ENCODE assay signal across 26 mouse cellular contexts in the genomic region with DNA sequence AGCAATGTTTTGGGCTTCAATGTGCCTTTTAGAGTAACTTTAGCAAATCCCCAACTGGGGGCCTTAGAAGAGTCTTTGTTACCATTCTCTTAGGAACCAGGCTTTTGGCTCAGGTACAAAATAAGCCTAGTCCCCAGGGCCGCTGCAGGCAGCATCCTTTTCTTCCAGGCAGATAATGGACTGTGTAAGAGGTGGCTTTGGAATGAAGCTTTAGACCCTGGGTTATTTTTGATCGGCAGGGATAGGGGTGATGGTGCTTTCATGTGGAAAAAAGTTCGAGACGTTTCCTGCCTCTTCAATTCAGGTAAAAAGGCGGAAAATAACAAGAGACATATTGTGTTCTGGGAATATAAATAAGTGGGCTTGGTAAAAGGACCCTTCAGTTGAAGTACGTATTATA.
DNase-seq lines count a peak whose midpoint lies in the region; ATAC-seq lines count a peak whose summit lies in the region.
"Had no signal": no experiment of that assay in that cellular context is flagged by ENCODE, and none has a peak within 500 bp of the region (broad histone marks: within the 10 kb centered on the region; RNA-seq: fewer than 3 reads in every experiment).

No protein-coding gene starts in this region.

- no peaks in the 10 kb centered on the region for H3K27me3 ChIP-seq in forebrain, embryonic 14.5 days (replicated peaks; ENCODE audit: control insufficient read depth, insufficient read depth, low read length)
- H3K27me3 ChIP-seq in forebrain, embryonic 10.5 days (ENCODE audit: poor library complexity, severe bottlenecking) = no peaks in the 10 kb centered on the region
- no peaks in the 10 kb centered on the region for H3K27me3 ChIP-seq in midbrain, embryonic 16.5 days (ENCODE audit: control insufficient read depth, insufficient read depth, low read depth, low read length)
- H3K27me3 ChIP-seq in midbrain, embryonic 11.5 days (ENCODE audit: control insufficient read depth, insufficient read depth, low read length) = no peaks in the 10 kb centered on the region
- H3K27me3 ChIP-seq: CH12.LX; embryonic facial prominence, embryonic 13.5 days; embryonic facial prominence, embryonic 15.5 days; forebrain, embryonic 13.5 days; Patski had no signal

- no peak overlapping the region for H3K4me3 ChIP-seq in forebrain, embryonic 14.5 days (ENCODE audit: low read depth, low read length)
- no peak overlapping the region for H3K4me3 ChIP-seq in forebrain, embryonic 10.5 days
- no peak overlapping the region for H3K4me3 ChIP-seq in midbrain, embryonic 16.5 days (ENCODE audit: low read depth, low read length)
- no peak overlapping the region for H3K4me3 ChIP-seq in midbrain, embryonic 11.5 days (ENCODE audit: low read depth, low read length)
- H3K4me3 ChIP-seq: embryonic facial prominence, embryonic 13.5 days; embryonic facial prominence, embryonic 15.5 days; erythroblast, embryonic 14.5 days; forebrain, embryonic 13.5 days had no signal

- H3K4me2 ChIP-seq in forebrain, embryonic 14.5 days (ENCODE audit: low read length) = no peak overlapping the region
- H3K4me2 ChIP-seq in midbrain, embryonic 16.5 days (ENCODE audit: low read length) = no peak overlapping the region
- H3K4me2 ChIP-seq in midbrain, embryonic 11.5 days = no peak overlapping the region
- H3K4me2 ChIP-seq: embryonic facial prominence, embryonic 13.5 days; embryonic facial prominence, embryonic 15.5 days; forebrain, embryonic 13.5 days had no signal

- 15% methylated on average over 6 of the region's 6 CpGs for WGBS in forebrain, embryonic 14.5 days
- WGBS in forebrain, embryonic 10.5 days = 37% methylated on average over 6 of the region's 6 CpGs
- 29% methylated on average over 6 of the region's 6 CpGs for WGBS in midbrain, embryonic 16.5 days
- WGBS in midbrain, embryonic 11.5 days = 57% methylated on average over 6 of the region's 6 CpGs

- peaks cover 2% of the 10 kb centered on the region; the same call in 1 of the 2 replicates for H3K4me1 ChIP-seq in forebrain, embryonic 14.5 days (ENCODE audit: control insufficient read depth, insufficient read depth, low read length)
- peaks cover 4% of the 10 kb centered on the region; the same call in 1 of the 2 replicates for H3K4me1 ChIP-seq in forebrain, embryonic 10.5 days
- H3K4me1 ChIP-seq in midbrain, embryonic 16.5 days (ENCODE audit: control insufficient read depth, insufficient read depth, low read length) = 0 out of 2 replicates have a peak, but pooled peaks cover 2% of the 10 kb centered on the region
- no peaks in the 10 kb centered on the region for H3K4me1 ChIP-seq in midbrain, embryonic 11.5 days (ENCODE audit: control insufficient read depth, insufficient read depth, low read length)
- H3K4me1 ChIP-seq: embryonic facial prominence, embryonic 13.5 days had no signal

- no peaks in the 10 kb centered on the region for H3K9me3 ChIP-seq in forebrain, embryonic 14.5 days (replicated peaks; ENCODE audit: control insufficient read depth, low read length)
- H3K9me3 ChIP-seq in forebrain, embryonic 10.5 days = no peaks in the 10 kb centered on the region
- H3K9me3 ChIP-seq in midbrain, embryonic 16.5 days (replicated peaks; ENCODE audit: control insufficient read depth, low read length, poor library complexity, severe bottlenecking) = no peaks in the 10 kb centered on the region
- H3K9me3 ChIP-seq in midbrain, embryonic 11.5 days (ENCODE audit: control insufficient read depth, low read length) = no peaks in the 10 kb centered on the region
- H3K9me3 ChIP-seq: embryonic facial prominence, embryonic 13.5 days; embryonic facial prominence, embryonic 15.5 days; forebrain, embryonic 13.5 days; G1E had no signal

- no peak overlapping the region for H3K27ac ChIP-seq in forebrain, embryonic 14.5 days (ENCODE audit: low read depth, low read length)
- no peak overlapping the region for H3K27ac ChIP-seq in forebrain, embryonic 10.5 days
- H3K27ac ChIP-seq in midbrain, embryonic 16.5 days (ENCODE audit: low read length) = no peak overlapping the region
- no peak overlapping the region for H3K27ac ChIP-seq in midbrain, embryonic 11.5 days (ENCODE audit: low read depth, low read length)
- H3K27ac ChIP-seq: embryonic facial prominence, embryonic 13.5 days; embryonic facial prominence, embryonic 15.5 days; forebrain, embryonic 13.5 days had no signal

- no peak for ATAC-seq in forebrain, embryonic 14.5 days
- peak; percentile 69; the same call in 1 of the 2 replicates for ATAC-seq in midbrain, embryonic 16.5 days
- ATAC-seq in midbrain, embryonic 11.5 days (ENCODE audit: low FRiP score) = no peak
- ATAC-seq: activated CD4-positive, CD25-positive, alpha-beta regulatory T cell, adult 4 months; CD4-positive, CD25-positive, alpha-beta regulatory T cell, adult 4 months; forebrain, embryonic 13.5 days; Patski had no signal

- H3K36me3 ChIP-seq in forebrain, embryonic 14.5 days (ENCODE audit: control insufficient read depth, insufficient read depth, low read length) = no peaks in the 10 kb centered on the region
- no peaks in the 10 kb centered on the region for H3K36me3 ChIP-seq in forebrain, embryonic 10.5 days (replicated peaks)
- H3K36me3 ChIP-seq in midbrain, embryonic 16.5 days (ENCODE audit: control insufficient read depth, insufficient read depth, low read length) = no peaks in the 10 kb centered on the region
- no peaks in the 10 kb centered on the region for H3K36me3 ChIP-seq in midbrain, embryonic 11.5 days (ENCODE audit: control insufficient read depth, insufficient read depth, low read length)
- H3K36me3 ChIP-seq: embryonic facial prominence, embryonic 13.5 days; embryonic facial prominence, embryonic 15.5 days; G1E had no signal

- H3K9ac ChIP-seq in forebrain, embryonic 14.5 days (ENCODE audit: low read length) = no peak overlapping the region
- no peak overlapping the region for H3K9ac ChIP-seq in midbrain, embryonic 16.5 days (ENCODE audit: low read depth, low read length)
- no peak overlapping the region for H3K9ac ChIP-seq in midbrain, embryonic 11.5 days (ENCODE audit: low read length)
- H3K9ac ChIP-seq: embryonic facial prominence, embryonic 13.5 days; embryonic facial prominence, embryonic 15.5 days; forebrain, embryonic 13.5 days had no signal

- DNase-seq in forebrain, embryonic 14.5 days (ENCODE audit: low spot score) = peak; percentile 20
- DNase-seq in forebrain, embryonic 10.5 days (ENCODE audit: extremely low spot score, low spot score) = no peak
- DNase-seq in midbrain, embryonic 11.5 days (ENCODE audit: low spot score, missing footprints) = no peak
- peak; percentile 52 for DNase-seq in retina, postnatal 1 day
- no peak for DNase-seq in liver
- DNase-seq: adrenal gland, adult 8-10 months; adrenal gland, postnatal 14 days; adrenal gland, postnatal 36 days; B cell, adult 2 months; cerebellum, adult 11 months; cerebellum, adult 18-20 months; cerebellum, adult 8-10 months; cerebellum, adult 9-11 months; cerebellum, postnatal 14 days; cerebellum, postnatal 36 days; embryo, embryonic 11 days had no signal

Comparison
In these comparisons a context has a peak if more than half of its experiments do, and no peak if none do; other contexts are left out.
1. DNase-seq: peak in forebrain, embryonic 14.5 days (single experiment) and retina, postnatal 1 day (single experiment); none in forebrain, embryonic 10.5 days (single experiment), midbrain, embryonic 11.5 days (single experiment) and liver (single experiment).